In the genomic region with DNA sequence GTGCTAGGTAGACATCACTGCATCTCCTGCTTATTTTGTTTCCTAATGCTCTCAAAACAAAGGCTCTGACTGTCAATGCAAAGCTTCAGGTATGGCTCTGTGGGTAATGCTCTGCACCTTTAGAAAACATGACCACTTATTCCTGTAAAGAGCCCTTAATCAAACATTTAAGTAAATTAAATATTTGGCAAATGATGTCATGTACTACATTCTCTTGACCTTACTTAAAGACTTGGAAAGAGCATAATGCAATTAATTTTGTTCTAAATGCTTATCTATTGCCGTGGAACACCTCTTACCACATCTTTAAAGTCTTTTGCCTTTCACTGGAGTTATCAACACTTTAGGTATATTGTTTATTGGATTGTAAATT, we compare ENCODE assay signal across 21 mouse cellular contexts.
DNase-seq lines count a peak whose midpoint lies in the region; ATAC-seq and TF ChIP-seq lines count a peak whose summit lies in the region.
"Had no signal": no experiment of that assay in that cellular context is flagged by ENCODE, and none has a peak within 500 bp of the region (broad histone marks: within the 10 kb centered on the region; RNA-seq: fewer than 3 reads in every experiment).

No protein-coding gene starts in this region.

- DNase-seq in heart, embryonic 10.5 days (ENCODE audit: low spot score) = no peak
- DNase-seq in lung, adult 18-20 months = no peak
- DNase-seq in midbrain, embryonic 11.5 days (ENCODE audit: low spot score, missing footprints) = no peak
- DNase-seq: adrenal gland, postnatal 14 days; cerebellum, adult 2 months; cerebellum, postnatal 10 days; gastrocnemius, postnatal 36 days; heart, postnatal 4 days had no signal

- no peak for TF ChIP-seq POLR2A in embryonic fibroblast, embryonic 13.5 days (IDR thresholded peaks at IDR 0.05; ENCODE audit: low read depth, low read length)

- no peaks in the 10 kb centered on the region for H3K36me3 ChIP-seq in heart, embryonic 13.5 days
- no peaks in the 10 kb centered on the region for H3K36me3 ChIP-seq in heart, embryonic 10.5 days
- H3K36me3 ChIP-seq in lung, embryonic 15.5 days = no peaks in the 10 kb centered on the region
- H3K36me3 ChIP-seq in midbrain, embryonic 11.5 days (ENCODE audit: control insufficient read depth, insufficient read depth, low read length) = no peaks in the 10 kb centered on the region
- H3K36me3 ChIP-seq: embryonic facial prominence, embryonic 10.5 days; forebrain, embryonic 10.5 days; hindbrain, embryonic 12.5 days had no signal

- H3K9ac ChIP-seq in heart, embryonic 13.5 days = no peak overlapping the region
- no peak overlapping the region for H3K9ac ChIP-seq in lung, embryonic 15.5 days
- no peak overlapping the region for H3K9ac ChIP-seq in midbrain, embryonic 11.5 days (ENCODE audit: low read length)
- H3K9ac ChIP-seq: hindbrain, embryonic 12.5 days had no signal

- peak overlapping the region; percentile 38; the same call in 1 of the 2 replicates for H3K27ac ChIP-seq in heart, embryonic 13.5 days (replicated peaks)
- no peak overlapping the region for H3K27ac ChIP-seq in heart, embryonic 10.5 days
- H3K27ac ChIP-seq in lung, embryonic 15.5 days = no peak overlapping the region
- peak overlapping the region; percentile 66 for H3K27ac ChIP-seq in embryonic fibroblast, embryonic 13.5 days (ENCODE audit: insufficient read depth, low read length)
- no peak overlapping the region for H3K27ac ChIP-seq in midbrain, embryonic 11.5 days (ENCODE audit: low read depth, low read length)
- H3K27ac ChIP-seq: embryonic facial prominence, embryonic 10.5 days; forebrain, embryonic 10.5 days; hindbrain, embryonic 12.5 days had no signal

- WGBS in heart, embryonic 13.5 days = 59% methylated on average over 1 of the region's 1 CpGs
- WGBS in heart, embryonic 10.5 days = 65% methylated on average over 1 of the region's 1 CpGs
- WGBS in lung, embryonic 15.5 days = 26% methylated on average over 1 of the region's 1 CpGs
- WGBS in midbrain, embryonic 11.5 days = 86% methylated on average over 1 of the region's 1 CpGs

- TF ChIP-seq CTCF in embryonic fibroblast, embryonic 13.5 days (IDR thresholded peaks at IDR 0.05; ENCODE audit: borderline replicate concordance, insufficient read depth, low read length) = no peak

- H3K4me3 ChIP-seq in heart, embryonic 13.5 days = no peak overlapping the region
- H3K4me3 ChIP-seq in heart, embryonic 10.5 days = no peak overlapping the region
- no peak overlapping the region for H3K4me3 ChIP-seq in lung, embryonic 15.5 days
- no peak overlapping the region for H3K4me3 ChIP-seq in embryonic fibroblast, embryonic 13.5 days (ENCODE audit: insufficient read depth, low read length)
- no peak overlapping the region for H3K4me3 ChIP-seq in midbrain, embryonic 11.5 days (ENCODE audit: low read depth, low read length)
- H3K4me3 ChIP-seq: embryonic facial prominence, embryonic 10.5 days; erythroblast, embryonic 14.5 days; forebrain, embryonic 10.5 days; hindbrain, embryonic 12.5 days had no signal

- H3K4me1 ChIP-seq in heart, embryonic 13.5 days = peaks cover 5% of the 10 kb centered on the region
- no peaks in the 10 kb centered on the region for H3K4me1 ChIP-seq in heart, embryonic 10.5 days
- peaks cover 6% of the 10 kb centered on the region; the same call in 1 of the 2 replicates for H3K4me1 ChIP-seq in lung, embryonic 15.5 days
- H3K4me1 ChIP-seq in embryonic fibroblast, embryonic 13.5 days (ENCODE audit: control insufficient read depth, insufficient read depth, low read length) = peaks cover 3% of the 10 kb centered on the region
- no peaks in the 10 kb centered on the region for H3K4me1 ChIP-seq in midbrain, embryonic 11.5 days (ENCODE audit: control insufficient read depth, insufficient read depth, low read length)
- H3K4me1 ChIP-seq: embryonic facial prominence, embryonic 10.5 days; forebrain, embryonic 10.5 days; hindbrain, embryonic 12.5 days had no signal

- no peaks in the 10 kb centered on the region for H3K9me3 ChIP-seq in heart, embryonic 13.5 days
- no peaks in the 10 kb centered on the region for H3K9me3 ChIP-seq in heart, embryonic 10.5 days
- H3K9me3 ChIP-seq in lung, embryonic 15.5 days = no peaks in the 10 kb centered on the region
- no peaks in the 10 kb centered on the region for H3K9me3 ChIP-seq in midbrain, embryonic 11.5 days (ENCODE audit: control insufficient read depth, low read length)
- H3K9me3 ChIP-seq: embryonic facial prominence, embryonic 10.5 days; forebrain, embryonic 10.5 days; hindbrain, embryonic 12.5 days had no signal

- no peak overlapping the region for H3K4me2 ChIP-seq in heart, embryonic 13.5 days
- H3K4me2 ChIP-seq in lung, embryonic 15.5 days = no peak overlapping the region
- no peak overlapping the region for H3K4me2 ChIP-seq in midbrain, embryonic 11.5 days
- H3K4me2 ChIP-seq: hindbrain, embryonic 12.5 days had no signal

- no peak for ATAC-seq in heart, embryonic 13.5 days (ENCODE audit: extremely low read depth, insufficient number of reproducible peaks, low FRiP score, low TSS enrichment)
- peak; percentile 8; the same call in 1 of the 2 replicates for ATAC-seq in lung, embryonic 15.5 days (ENCODE audit: borderline replicate concordance, extremely low read depth, low FRiP score, low TSS enrichment)
- no peak for ATAC-seq in midbrain, embryonic 11.5 days (ENCODE audit: low FRiP score)
- ATAC-seq: activated CD4-positive, CD25-positive, alpha-beta regulatory T cell, adult 4 months; forebrain, embryonic 14.5 days; hindbrain, embryonic 16.5 days; inflammation-experienced regulatory T-cells, adult 6 months had no signal

- H3K27me3 ChIP-seq in heart, embryonic 13.5 days (replicated peaks) = no peaks in the 10 kb centered on the region
- H3K27me3 ChIP-seq in heart, embryonic 10.5 days (ENCODE audit: insufficient read depth, poor library complexity, severe bottlenecking) = no peaks in the 10 kb centered on the region
- no peaks in the 10 kb centered on the region for H3K27me3 ChIP-seq in lung, embryonic 15.5 days
- H3K27me3 ChIP-seq in midbrain, embryonic 11.5 days (ENCODE audit: control insufficient read depth, insufficient read depth, low read length) = no peaks in the 10 kb centered on the region
- H3K27me3 ChIP-seq: CH12.LX; hindbrain, embryonic 12.5 days; Patski had no signal

Comparison
In these comparisons a context has a peak if more than half of its experiments do, and no peak if none do; other contexts are left out.
1. H3K27ac ChIP-seq: peak in heart, embryonic 13.5 days (single experiment) and embryonic fibroblast, embryonic 13.5 days (single experiment); none in heart, embryonic 10.5 days (single experiment), lung, embryonic 15.5 days (single experiment) and midbrain, embryonic 11.5 days (single experiment).